Mouse (Mus musculus) lung, embryonic 16.5 days (tissue): ENCODE measurements around the gene Uty. TPM values are rescaled to one million over a fixed set of nuclear protein-coding genes. Genes with fewer than 3 reads are reported as not detected.

Source experiments
- ATAC-seq: fragments of 200-750 bp; cut with Nextera tagmentation; 2 replicates; pipeline ENCODE4 v1.8.0; 2017; ENCODE audit warnings: low read depth, mild to moderate bottlenecking, moderate library complexity
- H3K27ac ChIP-seq: fragments of 300-500 bp; sonication (generic); 2 replicates; pipeline ENCODE4 v1.5.1; 2014; ENCODE audit warnings: mild to moderate bottlenecking, control low read depth, low read length
- H3K27me3 ChIP-seq: fragments of 300-500 bp; sonication (generic); 2 replicates; pipeline ENCODE4 v1.6.1; 2014; ENCODE audit warnings: low read depth, low read length, mixed read lengths; ENCODE audit not compliant: control insufficient read depth, insufficient read depth
- H3K36me3 ChIP-seq: fragments of 300-500 bp; sonication (generic); 2 replicates; pipeline ENCODE4 v1.6.1; 2014; ENCODE audit warnings: low read length; ENCODE audit not compliant: control insufficient read depth, insufficient read depth
- H3K4me1 ChIP-seq: fragments of 300-500 bp; sonication (generic); replicated peaks from 2 replicates; pipeline ENCODE4 v1.6.1; 2014; ENCODE audit warnings: low read length, mixed read lengths; ENCODE audit not compliant: control insufficient read depth, insufficient read depth
- H3K4me2 ChIP-seq: fragments of 300-500 bp; sonication (generic); 2 replicates; pipeline ENCODE4 v1.6.1; 2014; ENCODE audit warnings: low read depth, low read length, control low read depth
- H3K4me3 ChIP-seq: fragments of 300-500 bp; sonication (generic); 2 replicates; pipeline ENCODE4 v1.5.1; 2014; ENCODE audit warnings: mild to moderate bottlenecking, low read length, control low read depth
- H3K9ac ChIP-seq: fragments of 300-500 bp; sonication (generic); 2 replicates; pipeline ENCODE4 v1.6.1; 2014; ENCODE audit warnings: low read length, control low read depth
- H3K9me3 ChIP-seq: fragments of 300-500 bp; sonication (generic); 2 replicates; pipeline ENCODE4 v1.6.1; 2016; ENCODE audit warnings: low read length; ENCODE audit not compliant: control insufficient read depth
- WGBS: fragments of 180-500 bp; shearing (Covaris S2); extraction: QIAGEN DNeasy Blood & Tissue Kit; methylation state at CpG from one replicate; pipeline ENCODE4 v1.1.7; 2014; 5-methylcytosine and 5-hydroxymethylcytosine counted together
- polyA plus RNA-seq: library from polyadenylated mRNA; unstranded; fragments of >200 nt; fragmentation: Nextera tagmentation; extraction: Ambion mirVana; gene quantifications from 2 replicates; pipeline ENCODE4 v1.2.1, GENCODE M21; 2015

Uty gene
- 6.8 and 15.1 TPM in 2 replicates for polyA plus RNA-seq

- Histone ChIP-seq H3K4me2 (peak within 1 kb of the TSS; percentile 27), H3K9me3 (no peaks in the 10 kb centered on the region), H3K9ac (peak within 1 kb of the TSS; percentile 64), H3K4me3 (peak within 1 kb of the TSS; percentile 51), H3K27ac (peak within 1 kb of the TSS; percentile 57; the same call in 1 of the 2 replicates), H3K36me3 (no peaks in the 10 kb centered on the region), H3K4me1 (no peaks in the 10 kb centered on the region), H3K27me3 (no peaks in the 10 kb centered on the region)
- 3% methylated on average over 21 of the region's 21 CpGs for WGBS
- peak; percentile 93 for ATAC-seq
Observed at GRCm38 (mm10) chrY:1245426-1245863, at the start of gene Uty. Gene Uty, minus strand, starts transcription at chrY:1245759.

GRCm38 (mm10) chrY:1293708-1294107, 48.1 kb upstream of the Uty start:
- Histone ChIP-seq H3K9ac (no peak overlapping the region), H3K4me2 (no peak overlapping the region)
- no peak for ATAC-seq

GRCm38 (mm10) chrY:1286171-1286795, 40.7 kb upstream of the Uty start, which contains the start of gene Ddx3y:
Gene Ddx3y, minus strand, starts transcription at chrY:1286629.
- under 1% methylated on average over 31 of the region's 31 CpGs for WGBS
- Histone ChIP-seq H3K27ac (peak within 1 kb of the TSS; percentile 63), H3K36me3 (no peaks in the 10 kb centered on the region), H3K9me3 (no peaks in the 10 kb centered on the region), H3K27me3 (no peaks in the 10 kb centered on the region), H3K4me2 (peak within 1 kb of the TSS; percentile 20; the same call in 1 of the 2 replicates), H3K4me1 (no peaks in the 10 kb centered on the region), H3K9ac (peak within 1 kb of the TSS; percentile 57), H3K4me3 (peak within 1 kb of the TSS; percentile 50)
- ATAC-seq, result peak; percentile 95

More at GRCm38 (mm10) chrY:1293708-1294107, 48.1 kb upstream of the Uty start:
- Histone ChIP-seq H3K36me3 (no peaks in the 10 kb centered on the region), H3K4me1 (no peaks in the 10 kb centered on the region), H3K27ac (no peak overlapping the region), H3K27me3 (no peaks in the 10 kb centered on the region), H3K4me3 (no peak overlapping the region), H3K9me3 (no peaks in the 10 kb centered on the region)

GRCm38 (mm10) chrY:1285735-1286134, 40.2 kb upstream of the Uty start:
- no peaks in the 10 kb centered on the region for H3K9me3 ChIP-seq
- peak; percentile 47; the same call in 1 of the 2 replicates for ATAC-seq
- 11% methylated on average over 12 of the region's 12 CpGs for WGBS

GRCm38 (mm10) chrY:1246117-1246516, 558 bp upstream of the Uty start:
- H3K4me2 ChIP-seq, result no peak overlapping the region
- no peak overlapping the region for H3K4me3 ChIP-seq
- no peaks in the 10 kb centered on the region for H3K4me1 ChIP-seq
- no peaks in the 10 kb centered on the region for H3K9me3 ChIP-seq
- 36% methylated on average over 5 of the region's 6 CpGs for WGBS
- ATAC-seq, result no peak
- no peaks in the 10 kb centered on the region for H3K36me3 ChIP-seq
- H3K27me3 ChIP-seq, result no peaks in the 10 kb centered on the region
- H3K27ac ChIP-seq, result no peak overlapping the region
- no peak overlapping the region for H3K9ac ChIP-seq

More at GRCm38 (mm10) chrY:1285735-1286134, 40.2 kb upstream of the Uty start:
- Histone ChIP-seq H3K4me3 (peak overlapping the region; percentile 50), H3K36me3 (no peaks in the 10 kb centered on the region), H3K27ac (peak overlapping the region; percentile 63), H3K27me3 (no peaks in the 10 kb centered on the region), H3K9ac (peak overlapping the region; percentile 57), H3K4me1 (no peaks in the 10 kb centered on the region), H3K4me2 (peak overlapping the region; percentile 11; the same call in 1 of the 2 replicates)

- no peak; the same call in 1 of the 2 replicates for ATAC-seq
- H3K9me3 ChIP-seq, result no peaks in the 10 kb centered on the region
- no peaks in the 10 kb centered on the region for H3K4me1 ChIP-seq
- H3K4me2 ChIP-seq, result peak overlapping the region; percentile 27
- peak overlapping the region; percentile 51 for H3K4me3 ChIP-seq
- H3K36me3 ChIP-seq, result no peaks in the 10 kb centered on the region
- peak overlapping the region; percentile 57; the same call in 1 of the 2 replicates for H3K27ac ChIP-seq
- H3K27me3 ChIP-seq, result no peaks in the 10 kb centered on the region
- 6% methylated on average over 9 of the region's 9 CpGs for WGBS
- peak overlapping the region; percentile 64 for H3K9ac ChIP-seq
Observed at GRCm38 (mm10) chrY:1244940-1245339, 619 bp downstream of the Uty start.

GRCm38 (mm10) chrY:1244421-1244820, 1.1 kb downstream of the Uty start:
- peak overlapping the region; percentile 51 for H3K4me3 ChIP-seq
- H3K36me3 ChIP-seq, result no peaks in the 10 kb centered on the region
- H3K4me2 ChIP-seq, result no peak overlapping the region
- H3K9me3 ChIP-seq, result no peaks in the 10 kb centered on the region
- ATAC-seq, result no peak
- H3K27ac ChIP-seq, result no peak overlapping the region
- no peaks in the 10 kb centered on the region for H3K4me1 ChIP-seq
- 51% methylated on average over 5 of the region's 5 CpGs for WGBS
- no peaks in the 10 kb centered on the region for H3K27me3 ChIP-seq
- H3K9ac ChIP-seq, result no peak overlapping the region; the same call in 1 of the 2 replicates

GRCm38 (mm10) chrY:1220001-1220400, 25.6 kb downstream of the Uty start:
- Histone ChIP-seq H3K9ac (no peak overlapping the region), H3K9me3 (no peaks in the 10 kb centered on the region), H3K4me3 (no peak overlapping the region), H3K36me3 (no peaks in the 10 kb centered on the region), H3K4me1 (no peaks in the 10 kb centered on the region), H3K27ac (no peak overlapping the region), H3K27me3 (no peaks in the 10 kb centered on the region), H3K4me2 (no peak overlapping the region)
- 79% methylated on average over 7 of the region's 7 CpGs for WGBS
- ATAC-seq, result no peak

- H3K4me1 ChIP-seq, result no peaks in the 10 kb centered on the region
- H3K27ac ChIP-seq, result no peak overlapping the region
- H3K4me2 ChIP-seq, result no peak overlapping the region
- no peaks in the 10 kb centered on the region for H3K9me3 ChIP-seq
- WGBS, result no CpG with 5 or more reads among the region's 1 CpGs
- H3K9ac ChIP-seq, result no peak overlapping the region
- ATAC-seq, result no peak
- no peak overlapping the region for H3K4me3 ChIP-seq
- H3K36me3 ChIP-seq, result no peaks in the 10 kb centered on the region
- H3K27me3 ChIP-seq, result no peaks in the 10 kb centered on the region
Observed at GRCm38 (mm10) chrY:1178476-1178875, 67.1 kb downstream of the Uty start.
